Mouse (Mus musculus) spleen, adult 2 months (tissue): ENCODE data around the gene Slc27a5.

Source experiments
- CTCF ChIP-seq: fragments of 200-500 bp; IDR thresholded peaks from 2 replicates; pipeline ENCODE4 v1.5.1; 2011; ENCODE audit warnings: mild to moderate bottlenecking, inconsistent platforms; ENCODE audit not compliant: insufficient read depth, insufficient read length, insufficient replicate concordance; ENCODE audit errors: extremely low read depth
- POLR2A ChIP-seq: fragments of 200-500 bp; IDR thresholded peaks from 2 replicates; pipeline ENCODE4 v1.6.1; 2011; ENCODE audit warnings: low read depth, low read length, inconsistent platforms

- TF ChIP-seq CTCF (no peak), POLR2A (no peak)
Measured at GRCm38 (mm10) chr7:13038621-13039169, 40.7 kb upstream of the Slc27a5 start.
